Mouse (Mus musculus): Measurements from ENCODE around the gene Dgkq.

GRCm38 (mm10) chr5:108668977-108669936, at the start of gene Dgkq:
- TF ChIP-seq CTCF (IDR thresholded peaks at IDR 0.05; ENCODE audit: low read depth) (peak; percentile 86), EP300 (IDR thresholded peaks at IDR 0.05; ENCODE audit: low read depth) (no peak)
